Mouse (Mus musculus) CD4-positive helper T cell, adult 2 months (primary cell): ENCODE data around the gene Cux1.

Source experiments
- DNase-seq: peaks from one replicate; pipeline ENCODE4 v3.0.0-alpha.2; 2012; ENCODE audit warnings: low read depth, missing footprints, low spot score

Cux1 gene

GRCm38 (mm10) chr5:136507629-136508028 lies 59.7 kb downstream of the Cux1 start:
- no peak for DNase-seq

- no peak for DNase-seq
These were observed 61.0 kb downstream of the Cux1 start for GRCm38 (mm10) chr5:136506262-136506661.

- no peak for DNase-seq
These were observed 64.7 kb downstream of the Cux1 start for GRCm38 (mm10) chr5:136502491-136503086.

GRCm38 (mm10) chr5:136500307-136500871 lies 66.9 kb downstream of the Cux1 start:
- no peak for DNase-seq

DNA sequence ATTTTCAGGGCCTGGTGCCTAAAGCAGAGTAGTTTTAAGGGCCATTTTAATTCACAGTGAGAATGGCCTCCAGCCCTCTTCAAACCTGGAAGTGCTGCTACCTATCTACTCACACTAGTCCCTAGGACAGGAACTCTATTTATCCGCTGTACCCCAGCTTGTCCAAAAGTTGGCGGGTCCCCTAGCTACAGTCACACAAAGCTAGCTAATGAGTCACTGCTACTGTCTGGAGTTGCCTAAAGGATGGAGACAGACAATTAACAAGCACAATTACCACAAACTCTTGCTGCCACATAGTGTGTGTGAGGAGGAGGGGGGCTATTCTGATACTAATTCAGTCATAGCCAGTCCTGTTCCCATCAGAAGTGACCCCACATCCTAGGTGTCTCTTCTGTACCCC lies 68.0 kb downstream of the Cux1 start:
- DNase-seq: no peak

DNA sequence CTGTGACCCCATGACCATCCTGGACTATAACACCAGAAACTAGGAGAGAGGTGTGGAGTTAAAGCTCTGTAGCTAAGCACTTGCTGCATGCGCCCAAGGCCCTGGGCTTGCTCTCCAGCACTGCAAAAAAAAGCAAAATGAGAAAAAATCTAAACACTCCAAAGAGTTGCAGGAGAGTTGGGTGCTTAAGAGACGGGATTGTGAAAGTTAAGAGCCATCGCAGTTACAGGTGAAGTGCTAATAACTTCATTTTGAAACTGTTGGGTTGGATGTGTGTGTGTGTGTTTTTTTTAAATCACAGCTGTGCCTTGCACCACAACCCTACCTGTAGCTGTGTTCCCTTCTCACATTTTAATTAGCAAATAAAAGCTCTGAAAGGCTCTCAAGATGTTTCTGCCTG lies 68.5 kb downstream of the Cux1 start:
- DNase-seq: no peak

DNA sequence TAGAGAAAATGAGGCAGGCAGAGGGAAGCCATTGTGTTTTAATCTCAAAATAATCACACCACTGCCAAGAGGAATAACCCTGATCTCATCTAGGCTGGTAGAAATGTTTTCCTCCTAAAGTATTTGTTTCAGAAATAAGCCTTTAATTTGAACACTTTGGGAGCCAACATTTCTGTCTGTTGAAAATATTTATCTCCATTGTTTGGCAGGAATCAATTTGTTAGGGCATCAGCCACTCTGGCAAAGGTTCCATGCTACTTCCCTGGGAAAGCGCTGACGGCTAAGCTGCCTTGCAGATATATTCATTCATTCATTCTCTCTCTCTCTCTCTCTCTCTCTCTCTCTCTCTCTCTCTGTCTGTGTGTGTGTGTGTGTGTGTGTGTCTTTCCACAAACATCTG lies 70.0 kb downstream of the Cux1 start:
- no peak for DNase-seq

- DNase-seq: no peak
These were observed 71.7 kb downstream of the Cux1 start for GRCm38 (mm10) chr5:136495581-136495980.

DNA sequence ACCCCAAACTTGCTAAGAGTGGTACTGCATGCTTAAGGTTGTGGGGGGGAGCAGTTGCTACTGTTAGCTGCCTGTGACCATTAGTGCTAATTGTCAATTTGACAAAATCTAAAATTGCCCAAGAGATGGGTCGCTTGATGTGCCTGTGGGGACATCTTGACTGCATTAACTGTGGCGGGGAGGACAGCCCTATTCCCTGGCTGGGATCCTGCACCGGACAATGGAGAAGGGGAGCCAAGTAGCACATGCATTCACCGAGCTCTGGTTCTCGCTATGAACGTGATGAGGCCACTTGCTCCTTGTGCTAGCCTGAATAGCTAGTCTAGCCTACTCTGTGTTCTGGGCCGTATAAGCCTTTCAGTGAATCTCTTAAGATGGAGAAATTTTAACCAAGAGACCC lies 72.4 kb downstream of the Cux1 start:
- no peak for DNase-seq

DNA sequence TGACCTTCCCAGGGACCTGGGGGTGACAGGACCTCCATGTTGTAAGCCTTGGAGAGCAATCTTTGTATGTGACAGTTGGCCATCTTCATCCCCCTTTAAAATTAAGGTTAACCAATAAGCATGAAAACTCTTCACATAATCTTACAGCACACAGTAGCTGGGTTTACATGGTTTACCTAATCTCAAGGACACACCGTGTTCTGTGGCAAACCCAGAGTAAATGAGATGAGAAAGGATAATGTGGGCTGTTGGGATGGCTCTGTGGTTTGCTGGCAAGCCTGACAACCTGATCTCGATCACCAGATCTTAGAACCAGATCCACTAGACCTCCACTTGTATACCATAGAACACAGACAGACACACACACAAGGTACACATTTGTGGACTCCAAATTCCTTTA lies 73.0 kb downstream of the Cux1 start:
- no peak for DNase-seq

- DNase-seq: no peak
These were observed 77.8 kb downstream of the Cux1 start for GRCm38 (mm10) chr5:136489450-136489849.

DNA sequence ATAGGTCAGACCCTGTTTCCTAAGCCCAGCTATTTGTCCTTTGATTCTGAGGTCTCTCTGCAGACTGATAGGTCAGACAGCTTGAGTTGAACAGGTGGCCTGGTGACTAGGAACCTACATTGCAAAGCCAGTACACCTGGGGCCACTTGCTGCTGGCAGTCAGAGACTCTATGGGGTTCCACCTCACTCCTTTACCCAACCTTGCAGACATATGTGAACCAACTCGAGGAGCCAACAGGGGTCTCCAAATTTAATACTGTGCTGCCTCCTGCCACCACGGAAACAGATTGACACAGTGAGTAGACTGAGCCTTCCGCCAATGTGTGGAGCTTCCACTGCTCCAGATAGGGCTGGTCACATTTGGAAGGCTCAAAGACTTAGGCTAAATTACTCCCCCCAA lies 78.6 kb downstream of the Cux1 start:
- no peak for DNase-seq

GRCm38 (mm10) chr5:136488223-136488622 lies 79.1 kb downstream of the Cux1 start:
- no peak for DNase-seq

GRCm38 (mm10) chr5:136487397-136488093 lies 79.7 kb downstream of the Cux1 start:
- no peak for DNase-seq

- DNase-seq: no peak
These were observed 80.9 kb downstream of the Cux1 start for GRCm38 (mm10) chr5:136486401-136486800.

GRCm38 (mm10) chr5:136485397-136485796 lies 81.9 kb downstream of the Cux1 start:
- DNase-seq: no peak

GRCm38 (mm10) chr5:136482434-136482833 lies 84.9 kb downstream of the Cux1 start:
- DNase-seq: no peak

DNA sequence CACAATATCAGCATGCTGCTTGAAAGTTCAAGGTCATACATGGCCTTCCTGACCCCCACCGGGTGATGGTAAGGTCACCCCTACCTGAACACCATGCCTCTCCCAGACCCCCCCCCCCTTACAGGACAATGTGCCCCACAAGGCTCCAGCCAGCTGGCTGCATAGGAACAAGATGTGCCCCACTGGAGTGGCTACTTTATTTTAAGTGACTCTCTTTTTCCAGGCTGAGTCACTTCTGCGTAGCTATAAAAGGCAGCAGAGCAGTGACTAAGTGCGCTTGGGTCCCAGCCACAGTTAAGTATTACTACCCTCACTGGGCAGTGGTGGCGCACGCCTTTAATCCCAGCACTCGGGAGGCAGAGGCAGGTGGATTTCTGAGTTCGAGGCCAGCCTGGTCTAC lies 86.7 kb downstream of the Cux1 start:
- no peak for DNase-seq

GRCm38 (mm10) chr5:136479801-136480200 lies 87.5 kb downstream of the Cux1 start:
- DNase-seq: no peak

DNA sequence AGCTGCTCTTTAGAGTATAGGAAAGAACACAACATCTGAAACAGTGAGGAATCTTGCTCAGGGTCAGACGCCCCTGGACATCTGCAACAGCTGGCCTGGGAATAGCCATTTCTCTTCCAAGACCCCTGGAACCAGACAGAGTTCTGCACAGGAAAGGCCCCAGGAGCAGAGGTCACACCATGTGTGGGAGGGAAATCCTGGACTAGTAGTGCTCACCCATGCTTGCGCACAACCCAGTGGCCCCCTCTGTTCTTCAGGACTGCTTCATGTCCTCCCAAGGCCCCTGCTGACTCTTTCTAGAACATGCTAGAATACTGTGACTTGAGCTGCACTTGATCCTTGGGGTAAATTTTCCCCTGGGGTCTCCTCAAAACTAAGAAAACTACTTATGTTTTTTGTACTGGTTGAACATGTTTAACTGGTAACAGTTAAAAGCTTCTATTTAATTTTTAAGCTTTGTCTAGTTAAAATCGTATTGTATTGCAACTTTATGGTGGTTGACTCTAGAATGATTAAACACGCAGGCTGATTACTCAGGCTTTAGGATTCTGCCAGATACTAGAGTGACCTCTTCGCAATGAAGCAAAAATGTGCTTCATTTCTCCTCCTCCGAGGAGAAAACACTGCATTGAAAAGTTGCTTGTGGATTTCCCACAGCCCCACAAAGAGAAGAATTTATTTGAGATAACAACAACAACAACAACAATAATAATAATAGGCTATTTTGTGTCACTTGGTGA lies 88.1 kb downstream of the Cux1 start:
- DNase-seq: no peak

DNA sequence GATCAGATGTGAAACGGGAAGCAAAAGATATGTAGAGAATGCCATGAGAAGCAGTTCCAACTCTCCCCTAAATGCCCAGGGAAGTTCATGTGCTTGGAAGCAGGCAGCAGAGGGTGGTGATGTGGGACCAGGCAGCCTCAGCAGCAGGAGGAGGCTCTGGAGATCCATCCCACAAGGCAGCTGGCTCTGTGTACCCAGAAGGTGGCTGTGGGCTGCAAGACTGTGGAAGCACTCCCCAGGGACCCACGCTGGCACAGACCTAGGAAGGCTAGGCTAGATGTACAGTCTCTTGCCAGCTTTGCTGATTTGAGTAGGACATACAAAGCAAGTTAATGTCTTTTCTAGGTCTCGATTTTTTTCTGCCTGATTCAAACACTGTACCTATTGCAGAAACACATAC lies 91.0 kb downstream of the Cux1 start:
- no peak for DNase-seq

- no peak for DNase-seq
These were observed 92.1 kb downstream of the Cux1 start for GRCm38 (mm10) chr5:136475161-136475560.

GRCm38 (mm10) chr5:136474086-136474485 lies 93.2 kb downstream of the Cux1 start:
- DNase-seq: no peak
